Mouse (Mus musculus) intestine, postnatal 0 days (tissue): Measurements from ENCODE around the gene Cep57l1. TPM values are rescaled to one million over a fixed set of nuclear protein-coding genes. Genes with fewer than 3 reads are reported as not detected.

Source experiments
- ATAC-seq: fragments of 200-750 bp; cut with Nextera tagmentation; 2 replicates; pipeline ENCODE4 v1.8.0; 2017; ENCODE audit warnings: mild to moderate bottlenecking, moderate TSS enrichment, moderate library complexity
- H3K27ac ChIP-seq: fragments of 300-500 bp; sonication (generic); 2 replicates; pipeline ENCODE4 v1.5.1; 2014; ENCODE audit warnings: mild to moderate bottlenecking, low read depth, low read length, moderate library complexity
- H3K27me3 ChIP-seq: fragments of 300-500 bp; sonication (generic); replicated peaks from 2 replicates; pipeline ENCODE4 v1.6.1; 2014; ENCODE audit warnings: low read length, mixed read lengths; ENCODE audit not compliant: control insufficient read depth, insufficient read depth
- H3K36me3 ChIP-seq: fragments of 300-500 bp; sonication (generic); 2 replicates; pipeline ENCODE4 v1.6.1; 2014; ENCODE audit warnings: mild to moderate bottlenecking, moderate library complexity; ENCODE audit not compliant: control insufficient read depth, insufficient read depth
- H3K4me1 ChIP-seq: fragments of 300-500 bp; sonication (generic); replicated peaks from 2 replicates; pipeline ENCODE4 v1.6.1; 2014; ENCODE audit warnings: antibody characterized with exemption, low read length, mixed read lengths; ENCODE audit not compliant: control insufficient read depth, insufficient read depth
- H3K4me2 ChIP-seq: fragments of 300-500 bp; sonication (generic); replicated peaks from 2 replicates; pipeline ENCODE4 v1.6.1; 2014; ENCODE audit warnings: low read depth, mild to moderate bottlenecking, moderate library complexity
- H3K4me3 ChIP-seq: fragments of 300-500 bp; sonication (generic); 2 replicates; pipeline ENCODE4 v1.5.1; 2014; ENCODE audit warnings: low read depth, low read length
- H3K9ac ChIP-seq: fragments of 300-500 bp; sonication (generic); 2 replicates; pipeline ENCODE4 v1.6.1; 2014; ENCODE audit warnings: mild to moderate bottlenecking, low read depth, low read length
- H3K9me3 ChIP-seq: fragments of 300-500 bp; sonication (generic); 2 replicates; pipeline ENCODE4 v1.6.1; 2016; ENCODE audit warnings: mixed run types; ENCODE audit not compliant: control insufficient read depth
- CTCF ChIP-seq: sonication (generic); IDR thresholded peaks from 2 replicates; pipeline ENCODE4 v1.5.1; 2016; ENCODE audit warnings: low read depth, mild to moderate bottlenecking, control low read depth, antibody characterized with exemption, moderate library complexity
- WGBS: fragments of 180-500 bp; shearing (Covaris S2); extraction: QIAGEN DNeasy Blood & Tissue Kit; methylation state at CpG from one replicate; pipeline ENCODE4 v1.1.7; 2014; 5-methylcytosine and 5-hydroxymethylcytosine counted together
- polyA plus RNA-seq: library from polyadenylated mRNA; unstranded; fragments of >200 nt; fragmentation: Nextera tagmentation; extraction: Ambion mirVana; gene quantifications from 2 replicates; pipeline ENCODE4 v1.2.1, GENCODE M21; 2015

Gene Cep57l1
- polyA plus RNA-seq, 1 experiment from 2014 or later: 5.3 TPM

GRCm38 (mm10) chr10:41678746-41679360 is 130.8 kb downstream of the Cep57l1 start:
- TF ChIP-seq CTCF: peak; percentile 83
- 33% methylated on average over 18 of the region's 18 CpGs for WGBS
- no peaks in the 10 kb centered on the region for H3K4me1 ChIP-seq
- H3K4me3 ChIP-seq: no peak overlapping the region
- no peaks in the 10 kb centered on the region for H3K9me3 ChIP-seq
- no peak for ATAC-seq
- no peaks in the 10 kb centered on the region for H3K36me3 ChIP-seq
- 0 out of 2 replicates have a peak overlapping the region, but pooled peaks have one; percentile 27 for H3K4me2 ChIP-seq
- H3K27me3 ChIP-seq: no peaks in the 10 kb centered on the region
- no peak overlapping the region for H3K9ac ChIP-seq
- H3K27ac ChIP-seq: no peak overlapping the region

- Histone ChIP-seq H3K27ac (no peak overlapping the region), H3K4me1 (no peaks in the 10 kb centered on the region), H3K9me3 (no peaks in the 10 kb centered on the region), H3K36me3 (no peaks in the 10 kb centered on the region), H3K9ac (no peak overlapping the region), H3K4me2 (no peak overlapping the region), H3K4me3 (no peak overlapping the region), H3K27me3 (no peaks in the 10 kb centered on the region)
- WGBS: 60% methylated on average over 8 of the region's 8 CpGs
- ATAC-seq: no peak
- TF ChIP-seq CTCF: no peak
Observed at GRCm38 (mm10) chr10:41677396-41677795, 132.3 kb downstream of the Cep57l1 start.

GRCm38 (mm10) chr10:41676661-41677061 is 133.0 kb downstream of the Cep57l1 start:
- Histone ChIP-seq H3K36me3 (no peaks in the 10 kb centered on the region), H3K27ac (no peak overlapping the region), H3K4me2 (no peak overlapping the region), H3K4me3 (no peak overlapping the region), H3K9ac (no peak overlapping the region), H3K27me3 (no peaks in the 10 kb centered on the region), H3K4me1 (no peaks in the 10 kb centered on the region), H3K9me3 (no peaks in the 10 kb centered on the region)
- 79% methylated on average over 6 of the region's 6 CpGs for WGBS
- no peak for TF ChIP-seq CTCF
- ATAC-seq: no peak

GRCm38 (mm10) chr10:41675842-41676571 is 133.7 kb downstream of the Cep57l1 start:
- WGBS: 88% methylated on average over 6 of the region's 6 CpGs
- Histone ChIP-seq H3K9ac (no peak overlapping the region), H3K4me2 (no peak overlapping the region), H3K27me3 (no peaks in the 10 kb centered on the region), H3K36me3 (no peaks in the 10 kb centered on the region), H3K27ac (no peak overlapping the region), H3K9me3 (no peaks in the 10 kb centered on the region), H3K4me1 (no peaks in the 10 kb centered on the region), H3K4me3 (no peak overlapping the region)
- ATAC-seq: no peak
- no peak for TF ChIP-seq CTCF

- Histone ChIP-seq H3K36me3 (no peaks in the 10 kb centered on the region), H3K4me1 (no peaks in the 10 kb centered on the region), H3K27me3 (no peaks in the 10 kb centered on the region), H3K4me3 (no peak overlapping the region), H3K4me2 (no peak overlapping the region), H3K27ac (no peak overlapping the region), H3K9me3 (no peaks in the 10 kb centered on the region), H3K9ac (no peak overlapping the region)
- no peak for TF ChIP-seq CTCF
- WGBS: 44% methylated on average over 6 of the region's 6 CpGs
- no peak for ATAC-seq
Observed at GRCm38 (mm10) chr10:41675243-41675642, 134.4 kb downstream of the Cep57l1 start.

- no peaks in the 10 kb centered on the region for H3K9me3 ChIP-seq
- H3K36me3 ChIP-seq: no peaks in the 10 kb centered on the region
- no peak overlapping the region for H3K4me2 ChIP-seq
- H3K4me3 ChIP-seq: no peak overlapping the region
- no peak overlapping the region for H3K9ac ChIP-seq
- H3K4me1 ChIP-seq: no peaks in the 10 kb centered on the region
- no peak overlapping the region for H3K27ac ChIP-seq
- WGBS: 78% methylated on average over 3 of the region's 3 CpGs
- TF ChIP-seq CTCF: no peak
- no peak for ATAC-seq
- no peaks in the 10 kb centered on the region for H3K27me3 ChIP-seq
Observed at GRCm38 (mm10) chr10:41674362-41674761, 135.3 kb downstream of the Cep57l1 start.
